Mouse (Mus musculus) cerebellum, adult 2 months (tissue): ENCODE measurements at regions not wholly inside any gene's neighbourhood (a gene's known extent, or its start where the extent isn't known, plus 50 kb on each side); places are given as distances from the start of the nearest gene placed in this dataset.

Source experiments
- CTCF ChIP-seq: fragments of 200-500 bp; IDR thresholded peaks from 2 replicates; pipeline ENCODE4 v1.5.1; 2011; ENCODE audit warnings: low read depth, mild to moderate bottlenecking, control low read depth, low read length, moderate library complexity, borderline replicate concordance; ENCODE audit not compliant: insufficient read depth
- POLR2A ChIP-seq: fragments of 200-500 bp; IDR thresholded peaks from 2 replicates; pipeline ENCODE4 v1.6.1; 2011; ENCODE audit warnings: low read length, control low read depth, borderline replicate concordance; ENCODE audit not compliant: insufficient read depth

DNA sequence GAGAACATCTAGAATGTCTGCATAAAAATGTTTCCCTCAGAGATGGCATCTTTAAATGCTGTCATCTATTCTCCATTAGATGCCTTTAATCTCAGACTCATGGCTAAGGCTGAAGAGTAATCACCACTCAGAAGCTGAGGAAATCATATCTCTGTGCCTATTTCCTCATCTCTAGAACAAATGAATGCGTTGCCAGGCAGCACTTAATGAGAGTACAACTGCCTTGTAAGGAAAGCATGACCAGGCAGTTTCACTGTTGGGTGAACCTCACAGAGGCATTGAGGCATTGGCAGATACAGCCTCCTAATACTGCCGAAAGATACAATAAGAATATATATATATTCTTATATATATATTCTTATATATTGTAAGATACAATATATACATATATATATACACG lies 137.3 kb downstream of the Samd5 start:
- no peak for TF ChIP-seq CTCF
- no peak for TF ChIP-seq POLR2A
